Mouse (Mus musculus): ENCODE measurements around the gene Stard5. TPM values are rescaled to one million over a fixed set of nuclear protein-coding genes. Genes with fewer than 3 reads are reported as not detected.

Gene Stard5
- polyA plus RNA-seq (2012; rRNA removed), result 18.5 and 20.0 TPM in 2 replicates
- 21.6 and 23.7 TPM in 2 replicates for polyA plus RNA-seq (2014; fragmentation: Nextera tagmentation; extraction: Ambion mirVana)

GRCm38 (mm10) chr7:83631828-83632681 is at the start of gene Stard5:
Gene Stard5 (plus strand): TSS chr7:83631959.
- Histone ChIP-seq H3K9me3 (ENCODE audit: control insufficient read depth, low read length) (no peaks in the 10 kb centered on the region), H3K36me3 (ENCODE audit: control insufficient read depth, insufficient read depth, low read length) (peaks cover 5% of the 10 kb centered on the region), H3K4me3 (replicated peaks; ENCODE audit: low read length) (peak within 1 kb of the TSS; percentile 55), H3K27me3 (ENCODE audit: control insufficient read depth, insufficient read depth, low read length) (no peaks in the 10 kb centered on the region), H3K4me1 (ENCODE audit: control insufficient read depth, insufficient read depth, low read length) (peaks cover 22% of the 10 kb centered on the region), H3K27ac (replicated peaks; ENCODE audit: low read depth, low read length) (peak within 1 kb of the TSS; percentile 73), H3K9ac (ENCODE audit: low read depth, low read length, severe bottlenecking) (peak within 1 kb of the TSS; percentile 67), H3K4me2 (replicated peaks; ENCODE audit: low read depth, low read length, severe bottlenecking) (peak within 1 kb of the TSS; percentile 51)
- DNase-seq (ENCODE audit: low spot score), result peak; percentile 97
- ATAC-seq (ENCODE audit: low FRiP score, low read depth), result peak; percentile 98
- peak; percentile 83; the same call in 1 of the 2 replicates for TF ChIP-seq POLR2A (IDR thresholded peaks at IDR 0.05; ENCODE audit: borderline replicate concordance, extremely low read depth, insufficient read depth, insufficient read length)
- 1% methylated on average over 33 of the region's 35 CpGs for WGBS

GRCm38 (mm10) chr7:83584639-83585471 is 46.9 kb upstream of the Stard5 start, which contains the start of gene Tmc3:
Gene Tmc3 (plus strand): TSS chr7:83584927.
- DNase-seq (ENCODE audit: low spot score) (peak; percentile 48), ATAC-seq (ENCODE audit: low FRiP score, low read depth) (peak; percentile 37; the same call in 1 of the 2 replicates)
- Histone ChIP-seq H3K9ac (ENCODE audit: low read depth, low read length, severe bottlenecking) (no peak within 1 kb of the TSS), H3K36me3 (ENCODE audit: control insufficient read depth, insufficient read depth, low read length) (no peaks in the 10 kb centered on the region), H3K4me3 (replicated peaks; ENCODE audit: low read length) (no peak within 1 kb of the TSS), H3K9me3 (ENCODE audit: control insufficient read depth, low read length) (no peaks in the 10 kb centered on the region), H3K4me2 (replicated peaks; ENCODE audit: low read depth, low read length, severe bottlenecking) (peak within 1 kb of the TSS; percentile 30), H3K4me1 (ENCODE audit: control insufficient read depth, insufficient read depth, low read length) (peaks cover 10% of the 10 kb centered on the region), H3K27me3 (ENCODE audit: control insufficient read depth, insufficient read depth, low read length) (no peaks in the 10 kb centered on the region), H3K27ac (replicated peaks; ENCODE audit: low read depth, low read length) (no peak within 1 kb of the TSS; the same call in 1 of the 2 replicates)
- TF ChIP-seq POLR2A (IDR thresholded peaks at IDR 0.05; ENCODE audit: borderline replicate concordance, extremely low read depth, insufficient read depth, insufficient read length), result no peak
- 25% methylated on average over 11 of the region's 11 CpGs for WGBS

- H3K4me2 ChIP-seq (replicated peaks; ENCODE audit: low read depth, low read length, severe bottlenecking), result no peak overlapping the region
- WGBS, result 78% methylated on average over 3 of the region's 3 CpGs
- H3K27me3 ChIP-seq (ENCODE audit: control insufficient read depth, insufficient read depth, low read length), result no peaks in the 10 kb centered on the region
- no peak overlapping the region for H3K9ac ChIP-seq (ENCODE audit: low read depth, low read length, severe bottlenecking)
- no peak for ATAC-seq (ENCODE audit: low FRiP score, low read depth)
- H3K9me3 ChIP-seq (ENCODE audit: control insufficient read depth, low read length), result no peaks in the 10 kb centered on the region
- no peak for TF ChIP-seq POLR2A (IDR thresholded peaks at IDR 0.05; ENCODE audit: borderline replicate concordance, extremely low read depth, insufficient read depth, insufficient read length)
- H3K4me1 ChIP-seq (ENCODE audit: control insufficient read depth, insufficient read depth, low read length), result no peaks in the 10 kb centered on the region
- H3K4me3 ChIP-seq (replicated peaks; ENCODE audit: low read length), result no peak overlapping the region
- no peak overlapping the region for H3K27ac ChIP-seq (replicated peaks; ENCODE audit: low read depth, low read length)
- no peak for DNase-seq (ENCODE audit: low spot score)
- H3K36me3 ChIP-seq (ENCODE audit: control insufficient read depth, insufficient read depth, low read length), result no peaks in the 10 kb centered on the region
Observed at GRCm38 (mm10) chr7:83594056-83594455, 37.7 kb upstream of the Stard5 start.

- no peak for ATAC-seq (ENCODE audit: low FRiP score, low read depth)
- no peak overlapping the region for H3K9ac ChIP-seq (ENCODE audit: low read depth, low read length, severe bottlenecking)
- no peak for TF ChIP-seq POLR2A (IDR thresholded peaks at IDR 0.05; ENCODE audit: borderline replicate concordance, extremely low read depth, insufficient read depth, insufficient read length)
- no peaks in the 10 kb centered on the region for H3K9me3 ChIP-seq (ENCODE audit: control insufficient read depth, low read length)
- no peaks in the 10 kb centered on the region for H3K27me3 ChIP-seq (ENCODE audit: control insufficient read depth, insufficient read depth, low read length)
- H3K27ac ChIP-seq (replicated peaks; ENCODE audit: low read depth, low read length), result no peak overlapping the region
- WGBS, result 93% methylated on average over 3 of the region's 3 CpGs
- no peaks in the 10 kb centered on the region for H3K4me1 ChIP-seq (ENCODE audit: control insufficient read depth, insufficient read depth, low read length)
- no peak for DNase-seq (ENCODE audit: low spot score)
- no peaks in the 10 kb centered on the region for H3K36me3 ChIP-seq (ENCODE audit: control insufficient read depth, insufficient read depth, low read length)
- H3K4me2 ChIP-seq (replicated peaks; ENCODE audit: low read depth, low read length, severe bottlenecking), result no peak overlapping the region
- H3K4me3 ChIP-seq (replicated peaks; ENCODE audit: low read length), result no peak overlapping the region
Observed at GRCm38 (mm10) chr7:83597063-83597462, 34.7 kb upstream of the Stard5 start.

All from limb, embryonic 14.5 days (tissue).